Mouse (Mus musculus): Measurements from ENCODE around the gene Pde1c. TPM values are rescaled to one million over a fixed set of nuclear protein-coding genes. Genes with fewer than 3 reads are reported as not detected.
A peak's percentile ranks its signal among the peaks of the same experiment; 100 is the strongest.

Gene Pde1c
- polyA plus RNA-seq, 1 experiment from 2014 or later = 8.3 TPM

- WGBS = 96% methylated on average over 2 of the region's 2 CpGs
- Histone ChIP-seq H3K4me3 (replicated peaks) (no peak overlapping the region), H3K27me3 (replicated peaks) (no peaks in the 10 kb centered on the region), H3K9me3 (replicated peaks) (no peaks in the 10 kb centered on the region), H3K4me2 (no peak overlapping the region), H3K9ac (replicated peaks) (no peak overlapping the region), H3K27ac (replicated peaks) (no peak overlapping the region), H3K4me1 (no peaks in the 10 kb centered on the region), H3K36me3 (no peaks in the 10 kb centered on the region)
- no peak for ATAC-seq (ENCODE audit: low FRiP score)
These were observed 392.4 kb downstream of the Pde1c start for GRCm38 (mm10) chr6:56176485-56176884.

GRCm38 (mm10) chr6:56172172-56172571, 396.7 kb downstream of the Pde1c start:
- Histone ChIP-seq H3K9me3 (replicated peaks) (no peaks in the 10 kb centered on the region), H3K4me1 (no peaks in the 10 kb centered on the region), H3K9ac (replicated peaks) (no peak overlapping the region), H3K36me3 (no peaks in the 10 kb centered on the region), H3K27ac (replicated peaks) (no peak overlapping the region), H3K4me3 (replicated peaks) (no peak overlapping the region), H3K4me2 (no peak overlapping the region), H3K27me3 (replicated peaks) (no peaks in the 10 kb centered on the region)
- 94% methylated on average over 2 of the region's 2 CpGs for WGBS
- ATAC-seq (ENCODE audit: low FRiP score) = no peak

GRCm38 (mm10) chr6:56168736-56169135, 400.2 kb downstream of the Pde1c start:
- H3K27ac ChIP-seq (replicated peaks) = no peak overlapping the region
- H3K9me3 ChIP-seq (replicated peaks) = no peaks in the 10 kb centered on the region
- no peak overlapping the region for H3K4me2 ChIP-seq
- H3K9ac ChIP-seq (replicated peaks) = no peak overlapping the region
- no peaks in the 10 kb centered on the region for H3K27me3 ChIP-seq (replicated peaks)
- WGBS = 77% methylated on average over 2 of the region's 2 CpGs
- no peaks in the 10 kb centered on the region for H3K4me1 ChIP-seq
- no peak for ATAC-seq (ENCODE audit: low FRiP score)
- no peak overlapping the region for H3K4me3 ChIP-seq (replicated peaks)
- H3K36me3 ChIP-seq = no peaks in the 10 kb centered on the region

GRCm38 (mm10) chr6:56158217-56158616, 410.7 kb downstream of the Pde1c start:
- no peaks in the 10 kb centered on the region for H3K4me1 ChIP-seq
- no peak overlapping the region for H3K9ac ChIP-seq (replicated peaks)
- no peak overlapping the region for H3K4me2 ChIP-seq
- 70% methylated on average over 1 of the region's 1 CpGs for WGBS
- ATAC-seq (ENCODE audit: low FRiP score) = no peak
- H3K9me3 ChIP-seq (replicated peaks) = no peaks in the 10 kb centered on the region
- H3K36me3 ChIP-seq = no peaks in the 10 kb centered on the region
- no peaks in the 10 kb centered on the region for H3K27me3 ChIP-seq (replicated peaks)
- no peak overlapping the region for H3K27ac ChIP-seq (replicated peaks)
- H3K4me3 ChIP-seq (replicated peaks) = no peak overlapping the region

DNA sequence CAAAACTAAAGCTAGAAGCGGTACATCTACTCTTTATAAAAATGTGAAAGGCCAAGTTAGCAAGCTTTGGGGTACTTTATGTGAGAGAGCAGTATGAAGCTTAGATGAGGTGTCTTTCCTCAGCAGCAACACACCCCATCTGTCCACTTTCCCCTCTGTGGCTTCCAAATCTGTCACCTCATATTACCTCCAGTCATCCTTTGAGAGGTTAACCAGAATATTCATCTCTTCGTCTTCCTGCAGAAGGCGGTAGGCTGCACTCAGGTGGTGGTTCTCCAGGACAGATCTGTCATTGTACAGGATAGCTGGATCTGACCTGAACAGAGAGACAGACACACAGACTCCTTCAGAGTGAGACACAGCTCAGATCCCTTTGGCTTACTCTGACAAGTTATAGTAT, 412.1 kb downstream of the Pde1c start:
- 93% methylated on average over 3 of the region's 3 CpGs for WGBS
- H3K4me2 ChIP-seq = no peak overlapping the region
- no peak for ATAC-seq (ENCODE audit: low FRiP score)
- H3K9me3 ChIP-seq (replicated peaks) = no peaks in the 10 kb centered on the region
- no peak overlapping the region for H3K27ac ChIP-seq (replicated peaks)
- H3K27me3 ChIP-seq (replicated peaks) = no peaks in the 10 kb centered on the region
- no peaks in the 10 kb centered on the region for H3K4me1 ChIP-seq
- H3K9ac ChIP-seq (replicated peaks) = no peak overlapping the region
- H3K36me3 ChIP-seq = no peaks in the 10 kb centered on the region
- H3K4me3 ChIP-seq (replicated peaks) = no peak overlapping the region

DNA sequence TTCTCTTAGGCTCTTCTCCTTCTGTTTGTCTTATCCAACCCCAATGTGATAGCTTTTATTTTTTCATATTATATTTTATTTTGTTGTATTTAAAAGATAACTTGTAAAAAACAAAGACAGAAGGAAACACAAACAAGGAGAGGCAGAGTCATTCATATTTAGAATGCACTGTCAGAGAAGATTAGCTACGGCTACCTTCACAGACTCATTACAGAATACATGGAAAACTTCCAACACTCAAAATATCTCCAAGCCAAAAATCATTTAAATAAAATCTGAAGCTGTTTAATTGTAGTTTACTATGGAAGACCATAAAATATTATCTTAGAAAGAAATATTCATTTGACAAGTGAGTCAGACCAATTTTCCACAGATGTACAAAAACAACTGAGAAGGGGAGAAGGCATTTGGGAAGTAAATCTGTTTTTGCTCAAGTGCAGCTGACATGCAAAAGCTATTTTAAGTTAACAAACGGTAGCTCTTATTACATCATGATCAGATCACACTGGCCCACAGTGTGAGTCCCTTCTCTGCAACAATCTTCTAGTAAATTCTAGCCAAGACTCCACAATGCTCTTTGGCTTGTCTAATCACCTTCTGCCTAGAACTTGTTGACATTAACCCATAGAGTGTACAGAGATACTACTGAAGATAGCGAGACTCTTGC, 438.3 kb downstream of the Pde1c start:
- H3K36me3 ChIP-seq = no peaks in the 10 kb centered on the region
- H3K4me2 ChIP-seq = no peak overlapping the region
- H3K27ac ChIP-seq (replicated peaks) = no peak overlapping the region
- no peak overlapping the region for H3K4me3 ChIP-seq (replicated peaks)
- H3K9me3 ChIP-seq (replicated peaks) = no peaks in the 10 kb centered on the region
- ATAC-seq (ENCODE audit: low FRiP score) = no peak
- H3K9ac ChIP-seq (replicated peaks) = no peak overlapping the region
- WGBS = 84% methylated on average over 3 of the region's 3 CpGs
- H3K27me3 ChIP-seq (replicated peaks) = no peaks in the 10 kb centered on the region
- no peaks in the 10 kb centered on the region for H3K4me1 ChIP-seq

DNA sequence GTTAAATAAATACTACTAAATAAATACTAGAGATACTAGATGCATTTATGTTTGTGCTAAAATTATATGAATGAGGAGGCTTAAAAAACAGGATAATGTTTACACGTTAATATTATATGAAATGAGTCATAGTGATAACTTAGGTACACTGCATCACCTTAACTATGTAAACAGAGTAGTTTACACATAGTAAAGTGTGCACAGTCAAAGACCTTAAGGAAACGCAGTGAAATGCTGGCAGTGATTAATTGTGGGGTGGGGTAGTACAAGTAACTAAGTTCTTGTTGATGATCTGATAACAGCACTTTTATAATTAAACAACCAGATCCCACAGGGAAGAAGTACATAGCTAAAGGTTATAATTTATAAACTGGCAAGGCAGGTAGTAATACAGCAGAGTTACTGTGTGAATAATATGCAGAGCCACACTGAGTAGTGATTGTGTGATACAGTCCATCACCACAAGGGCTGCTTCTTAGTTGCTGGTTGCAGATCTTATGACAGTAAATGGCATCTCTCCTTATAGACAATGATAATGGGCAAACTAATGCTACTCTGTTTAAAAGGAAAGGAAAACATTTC, 469.3 kb downstream of the Pde1c start:
- Histone ChIP-seq H3K4me2 (no peak overlapping the region), H3K9ac (replicated peaks) (no peak overlapping the region), H3K9me3 (replicated peaks) (peaks cover 6% of the 10 kb centered on the region; the same call in 1 of the 2 replicates), H3K4me1 (no peaks in the 10 kb centered on the region), H3K27me3 (replicated peaks) (no peaks in the 10 kb centered on the region), H3K36me3 (no peaks in the 10 kb centered on the region), H3K4me3 (replicated peaks) (no peak overlapping the region), H3K27ac (replicated peaks) (no peak overlapping the region)
- ATAC-seq (ENCODE audit: low FRiP score) = no peak
- 92% methylated on average over 2 of the region's 2 CpGs for WGBS

GRCm38 (mm10) chr6:56098427-56098826, 470.5 kb downstream of the Pde1c start:
- Histone ChIP-seq H3K4me2 (no peak overlapping the region), H3K9me3 (replicated peaks) (peaks cover 6% of the 10 kb centered on the region; the same call in 1 of the 2 replicates), H3K27me3 (replicated peaks) (no peaks in the 10 kb centered on the region), H3K4me3 (replicated peaks) (no peak overlapping the region), H3K36me3 (no peaks in the 10 kb centered on the region), H3K4me1 (no peaks in the 10 kb centered on the region), H3K9ac (replicated peaks) (no peak overlapping the region), H3K27ac (replicated peaks) (no peak overlapping the region)
- WGBS = 58% methylated on average over 5 of the region's 5 CpGs
- ATAC-seq (ENCODE audit: low FRiP score) = no peak; the same call in 1 of the 2 replicates

DNA sequence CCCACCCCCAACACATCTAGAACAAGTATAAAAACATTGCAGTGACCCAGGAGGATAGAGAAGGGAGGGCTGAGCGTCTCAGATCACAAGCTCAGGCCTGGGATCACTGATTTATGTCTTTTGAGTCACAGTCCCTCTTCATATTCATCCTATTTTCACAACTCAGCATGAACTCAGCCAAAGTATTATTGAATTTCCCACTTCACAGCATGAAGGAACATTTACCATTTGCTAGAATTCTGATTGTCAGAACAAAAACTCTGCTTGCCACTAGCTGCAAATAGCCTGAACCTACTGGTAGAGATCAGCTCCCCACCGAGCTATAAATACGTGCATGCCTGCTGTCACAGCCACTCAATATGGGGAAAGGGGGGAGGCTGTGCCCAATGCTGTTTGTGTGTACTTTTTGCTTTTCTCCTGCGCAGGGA, 492.5 kb downstream of the Pde1c start:
- Histone ChIP-seq H3K27ac (replicated peaks) (no peak overlapping the region), H3K4me1 (no peaks in the 10 kb centered on the region), H3K27me3 (replicated peaks) (0 out of 2 replicates have a peak, but pooled peaks cover 2% of the 10 kb centered on the region), H3K9me3 (replicated peaks) (no peaks in the 10 kb centered on the region), H3K4me3 (replicated peaks) (no peak overlapping the region), H3K4me2 (no peak overlapping the region), H3K9ac (replicated peaks) (no peak overlapping the region), H3K36me3 (no peaks in the 10 kb centered on the region)
- peak; percentile 72; the same call in 1 of the 2 replicates for ATAC-seq (ENCODE audit: low FRiP score)
- 25% methylated on average over 4 of the region's 4 CpGs for WGBS

- no peaks in the 10 kb centered on the region; the same call in 1 of the 2 replicates for H3K27me3 ChIP-seq (replicated peaks)
- no peaks in the 10 kb centered on the region for H3K36me3 ChIP-seq
- no peak for ATAC-seq (ENCODE audit: low FRiP score)
These were observed 500.4 kb downstream of the Pde1c start for GRCm38 (mm10) chr6:56068516-56068915.

GRCm38 (mm10) chr6:56066632-56067282, 502.1 kb downstream of the Pde1c start:
- Histone ChIP-seq H3K9me3 (replicated peaks) (no peaks in the 10 kb centered on the region), H3K4me1 (peaks cover 3% of the 10 kb centered on the region; the same call in 1 of the 2 replicates), H3K27me3 (replicated peaks) (no peaks in the 10 kb centered on the region; the same call in 1 of the 2 replicates), H3K36me3 (no peaks in the 10 kb centered on the region), H3K9ac (replicated peaks) (no peak overlapping the region), H3K4me2 (no peak overlapping the region), H3K4me3 (replicated peaks) (no peak overlapping the region), H3K27ac (replicated peaks) (no peak overlapping the region)
- ATAC-seq (ENCODE audit: low FRiP score) = peak; percentile 79
- 43% methylated on average over 5 of the region's 5 CpGs for WGBS

More at GRCm38 (mm10) chr6:56068516-56068915, 500.4 kb downstream of the Pde1c start:
- Histone ChIP-seq H3K9ac (replicated peaks) (no peak overlapping the region), H3K4me2 (no peak overlapping the region), H3K9me3 (replicated peaks) (no peaks in the 10 kb centered on the region), H3K4me3 (replicated peaks) (no peak overlapping the region), H3K4me1 (peaks cover 3% of the 10 kb centered on the region; the same call in 1 of the 2 replicates), H3K27ac (replicated peaks) (no peak overlapping the region)

- no peak; the same call in 1 of the 2 replicates for ATAC-seq (ENCODE audit: low FRiP score)
- Histone ChIP-seq H3K36me3 (no peaks in the 10 kb centered on the region), H3K4me1 (peaks cover 3% of the 10 kb centered on the region; the same call in 1 of the 2 replicates), H3K4me2 (no peak overlapping the region), H3K9ac (replicated peaks) (no peak overlapping the region), H3K4me3 (replicated peaks) (no peak overlapping the region), H3K27me3 (replicated peaks) (no peaks in the 10 kb centered on the region), H3K9me3 (replicated peaks) (no peaks in the 10 kb centered on the region), H3K27ac (replicated peaks) (no peak overlapping the region)
These were observed 505.2 kb downstream of the Pde1c start for GRCm38 (mm10) chr6:56063736-56064135.

Data from neural tube, embryonic 15.5 days (tissue).